Mouse (Mus musculus): ENCODE measurements around the gene Mcm2.

- TF ChIP-seq CTCF (IDR thresholded peaks at IDR 0.05; ENCODE audit: extremely low read depth, insufficient read depth, insufficient read length, insufficient replicate concordance) (no peak), POLR2A (IDR thresholded peaks at IDR 0.05; ENCODE audit: low read depth, low read length) (no peak)
These were observed 1.3 kb downstream of the Mcm2 start for GRCm38 (mm10) chr6:88897246-88897645.
